ENCODE assay signal across 24 mouse cellular contexts in genomic region chr2:28611407-28611787, GRCm38 (mm10). TPM values are rescaled to one million over a fixed set of nuclear protein-coding genes. Genes with fewer than 3 reads are reported as not detected.
A peak's percentile ranks its signal among the peaks of the same experiment; 100 is the strongest.
DNase-seq lines count a peak whose midpoint lies in the region; ATAC-seq and TF ChIP-seq lines count a peak whose summit lies in the region.
"Had no signal": no experiment of that assay in that cellular context is flagged by ENCODE, and none has a peak within 500 bp of the region (broad histone marks: within the 10 kb centered on the region; RNA-seq: fewer than 3 reads in every experiment).

No protein-coding gene starts in this region.

- peaks cover 20% of the 10 kb centered on the region for H3K4me1 ChIP-seq in midbrain, embryonic 10.5 days
- H3K4me1 ChIP-seq in midbrain, postnatal 0 days (ENCODE audit: insufficient read depth, low read length), result no peaks in the 10 kb centered on the region
- peaks cover 58% of the 10 kb centered on the region for H3K4me1 ChIP-seq in liver, embryonic 11.5 days (replicated peaks; ENCODE audit: control insufficient read depth, insufficient read depth, low read length)
- H3K4me1 ChIP-seq in liver, postnatal 0 days (ENCODE audit: insufficient read depth), result peaks cover 20% of the 10 kb centered on the region
- H3K4me1 ChIP-seq: forebrain, embryonic 12.5 days had no signal

- no peak overlapping the region for H3K4me3 ChIP-seq in midbrain, embryonic 10.5 days
- no peak overlapping the region for H3K4me3 ChIP-seq in midbrain, postnatal 0 days (ENCODE audit: low read depth, low read length)
- no peak overlapping the region for H3K4me3 ChIP-seq in liver, embryonic 11.5 days (ENCODE audit: low read depth, low read length)
- no peak overlapping the region for H3K4me3 ChIP-seq in liver, postnatal 0 days (ENCODE audit: low read depth, low read length)
- H3K4me3 ChIP-seq: embryonic facial prominence, embryonic 12.5 days; forebrain, embryonic 12.5 days; gastrocnemius, adult 2 months; heart, embryonic 10.5 days had no signal

- 0 out of 2 replicates have a peak, but pooled peaks cover 4% of the 10 kb centered on the region for H3K27me3 ChIP-seq in midbrain, embryonic 10.5 days (ENCODE audit: low read depth, poor library complexity, severe bottlenecking)
- no peaks in the 10 kb centered on the region for H3K27me3 ChIP-seq in midbrain, postnatal 0 days (ENCODE audit: insufficient read depth, low read length)
- no peaks in the 10 kb centered on the region for H3K27me3 ChIP-seq in liver, embryonic 11.5 days (replicated peaks; ENCODE audit: control insufficient read depth, insufficient read depth, low read length)
- H3K27me3 ChIP-seq in liver, postnatal 0 days (ENCODE audit: insufficient read depth, low read length), result no peaks in the 10 kb centered on the region
- H3K27me3 ChIP-seq: embryonic facial prominence, embryonic 12.5 days; Patski had no signal

- no peaks in the 10 kb centered on the region for H3K36me3 ChIP-seq in midbrain, embryonic 10.5 days
- peaks cover 8% of the 10 kb centered on the region; the same call in 1 of the 2 replicates for H3K36me3 ChIP-seq in midbrain, postnatal 0 days (ENCODE audit: insufficient read depth, low read length)
- H3K36me3 ChIP-seq in liver, embryonic 11.5 days (ENCODE audit: control insufficient read depth, insufficient read depth, low read length), result peaks cover 25% of the 10 kb centered on the region
- peaks cover 52% of the 10 kb centered on the region for H3K36me3 ChIP-seq in liver, postnatal 0 days (replicated peaks; ENCODE audit: insufficient read depth, low read length)
- H3K36me3 ChIP-seq: embryonic facial prominence, embryonic 12.5 days; forebrain, embryonic 12.5 days; heart, embryonic 10.5 days had no signal

- H3K9ac ChIP-seq in midbrain, postnatal 0 days (replicated peaks; ENCODE audit: low read length, poor library complexity, severe bottlenecking), result no peak overlapping the region
- H3K9ac ChIP-seq in liver, embryonic 11.5 days (ENCODE audit: low read depth, low read length), result no peak overlapping the region
- no peak overlapping the region for H3K9ac ChIP-seq in liver, postnatal 0 days (replicated peaks)
- H3K9ac ChIP-seq: embryonic facial prominence, embryonic 12.5 days; forebrain, embryonic 12.5 days; forebrain, postnatal 0 days had no signal

- intact Hi-C loops in heart, postnatal 25 days (cut with DNase I), result no loop called here

- H3K9me3 ChIP-seq in midbrain, embryonic 10.5 days (replicated peaks), result no peaks in the 10 kb centered on the region
- no peaks in the 10 kb centered on the region for H3K9me3 ChIP-seq in midbrain, postnatal 0 days (ENCODE audit: low read length)
- no peaks in the 10 kb centered on the region for H3K9me3 ChIP-seq in liver, embryonic 11.5 days (ENCODE audit: control insufficient read depth, low read length)
- no peaks in the 10 kb centered on the region for H3K9me3 ChIP-seq in liver, postnatal 0 days (ENCODE audit: low read length)
- H3K9me3 ChIP-seq: embryonic facial prominence, embryonic 12.5 days; forebrain, embryonic 12.5 days; heart, embryonic 10.5 days had no signal

- no peak for TF ChIP-seq CTCF in midbrain, postnatal 0 days (IDR thresholded peaks at IDR 0.05)
- no peak for TF ChIP-seq CTCF in liver, postnatal 0 days (IDR thresholded peaks at IDR 0.05; ENCODE audit: low read depth)

- H3K27ac ChIP-seq in midbrain, embryonic 10.5 days (replicated peaks), result peak overlapping the region; percentile 57; the same call in 1 of the 2 replicates
- H3K27ac ChIP-seq in midbrain, postnatal 0 days (ENCODE audit: low read depth, low read length), result no peak overlapping the region
- H3K27ac ChIP-seq in liver, embryonic 11.5 days (ENCODE audit: low read depth, low read length), result peak overlapping the region; percentile 44; the same call in 1 of the 2 replicates
- 0 out of 2 replicates have a peak overlapping the region, but pooled peaks have one; percentile 22 for H3K27ac ChIP-seq in liver, postnatal 0 days (ENCODE audit: low read depth)
- H3K27ac ChIP-seq: embryonic facial prominence, embryonic 12.5 days; forebrain, embryonic 12.5 days; gastrocnemius, adult 2 months; heart, embryonic 10.5 days had no signal

- H3K4me2 ChIP-seq in midbrain, postnatal 0 days (ENCODE audit: low read depth, low read length, poor library complexity, severe bottlenecking), result no peak overlapping the region
- no peak overlapping the region for H3K4me2 ChIP-seq in liver, embryonic 11.5 days
- H3K4me2 ChIP-seq in liver, postnatal 0 days (ENCODE audit: low read depth, low read length), result no peak overlapping the region
- H3K4me2 ChIP-seq: embryonic facial prominence, embryonic 12.5 days; forebrain, embryonic 12.5 days had no signal

- no peak for DNase-seq in midbrain, embryonic 10.5 days (ENCODE audit: low spot score)
- no peak for DNase-seq in midbrain, postnatal 0 days (ENCODE audit: low spot score)
- no peak for DNase-seq in liver, embryonic 11.5 days (ENCODE audit: low spot score)
- DNase-seq in liver, postnatal 0 days, result no peak
- no peak for DNase-seq in heart, postnatal 25 days (ENCODE audit: low spot score)
- DNase-seq in kidney, postnatal 25 days, result no peak
- DNase-seq: adrenal gland, postnatal 14 days; gastrocnemius, adult 2 months; gastrocnemius, postnatal 25 days; heart, adult 18-20 months; heart, postnatal 14 days had no signal

- no peak for ATAC-seq in midbrain, postnatal 0 days (ENCODE audit: low FRiP score)
- ATAC-seq in liver, embryonic 11.5 days (replicated peaks; ENCODE audit: low FRiP score), result no peak
- ATAC-seq in liver, postnatal 0 days, result no peak
- ATAC-seq: activated CD4-positive, CD25-positive, alpha-beta regulatory T cell, adult 4 months; forebrain, postnatal 0 days; hindbrain, embryonic 16.5 days; inflammation-experienced regulatory T-cells, adult 6 months; Patski had no signal

- 88% methylated on average over 17 of the region's 17 CpGs for WGBS in midbrain, embryonic 10.5 days
- WGBS in midbrain, postnatal 0 days, result 85% methylated on average over 17 of the region's 17 CpGs
- 88% methylated on average over 17 of the region's 17 CpGs for WGBS in liver, embryonic 11.5 days
- 85% methylated on average over 17 of the region's 17 CpGs for WGBS in liver, postnatal 0 days (ENCODE audit: insufficient replicate concordance)

- TF ChIP-seq EP300 in liver, postnatal 0 days (IDR thresholded peaks at IDR 0.05; ENCODE audit: low read depth), result no peak

RNA-seq across cellular contexts. Expression of gene Gfi1b, which starts 10.4 kb away (rescaled TPM):
- 4.3 and 4.5 TPM in 2 replicates for polyA plus RNA-seq in midbrain, embryonic 10.5 days (2016; fragmentation: Nextera tagmentation; extraction: Ambion mirVana)
- total RNA-seq in midbrain, postnatal 0 days (2014; rRNA removed), result not detected in 2 replicates
- polyA plus RNA-seq in midbrain, postnatal 0 days (2015; fragmentation: Nextera tagmentation; extraction: Ambion mirVana), result not detected in 2 replicates
- polyA plus RNA-seq in liver, embryonic 11.5 days (2014; fragmentation: Nextera tagmentation; extraction: Ambion mirVana), result 143 and 151 TPM in 2 replicates
- polyA plus RNA-seq in liver, postnatal 0 days (2015; fragmentation: Nextera tagmentation; extraction: Ambion mirVana), result 48.9 and 52.2 TPM in 2 replicates
- not detected for total RNA-seq in heart, postnatal 25 days (2021)
- total RNA-seq: adrenal gland, adult 18-20 months; forebrain, postnatal 0 days; gastrocnemius, adult 2 months; gastrocnemius, postnatal 25 days; heart, adult 18-20 months; heart, postnatal 14 days had no signal
- polyA plus RNA-seq: cortical plate, adult 2 months; forebrain, postnatal 0 days; hindbrain, embryonic 16.5 days; inflammation-experienced regulatory T-cells, adult 6 months; Patski had no signal

RNA-seq across cellular contexts. Expression of gene Gtf3c5, which starts 27.8 kb away (rescaled TPM):
- polyA plus RNA-seq in midbrain, embryonic 10.5 days (2016; fragmentation: Nextera tagmentation; extraction: Ambion mirVana), result 58.1 and 61.3 TPM in 2 replicates
- 23.3 and 26.7 TPM in 2 replicates for total RNA-seq in midbrain, postnatal 0 days (2014; rRNA removed)
- 29.3 and 33.5 TPM in 2 replicates for polyA plus RNA-seq in midbrain, postnatal 0 days (2015; fragmentation: Nextera tagmentation; extraction: Ambion mirVana)
- 30.8 and 32.9 TPM in 2 replicates for polyA plus RNA-seq in liver, embryonic 11.5 days (2014; fragmentation: Nextera tagmentation; extraction: Ambion mirVana)
- polyA plus RNA-seq in liver, postnatal 0 days (2015; fragmentation: Nextera tagmentation; extraction: Ambion mirVana), result 4.5 and 5.8 TPM in 2 replicates
- 10 to 100 TPM; 11.5 to 11.6 TPM for total RNA-seq in heart, postnatal 25 days (2021)

RNA-seq across cellular contexts. Expression of gene Tsc1, which starts 29.6 kb away (rescaled TPM):
- 21.7 and 25.7 TPM in 2 replicates for polyA plus RNA-seq in midbrain, embryonic 10.5 days (2016; fragmentation: Nextera tagmentation; extraction: Ambion mirVana)
- total RNA-seq in midbrain, postnatal 0 days (2014; rRNA removed), result 41.3 and 42.9 TPM in 2 replicates
- 19.5 and 22.9 TPM in 2 replicates for polyA plus RNA-seq in midbrain, postnatal 0 days (2015; fragmentation: Nextera tagmentation; extraction: Ambion mirVana)
- 20.7 and 21.3 TPM in 2 replicates for polyA plus RNA-seq in liver, embryonic 11.5 days (2014; fragmentation: Nextera tagmentation; extraction: Ambion mirVana)
- polyA plus RNA-seq in liver, postnatal 0 days (2015; fragmentation: Nextera tagmentation; extraction: Ambion mirVana), result 3.7 TPM in 2 replicates
- 10 to 100 TPM; 23.5 to 24.7 TPM for total RNA-seq in heart, postnatal 25 days (2021)

RNA-seq across cellular contexts. Expression of gene Cel, which starts 48.2 kb away (rescaled TPM):
- not detected in 2 replicates for polyA plus RNA-seq in midbrain, embryonic 10.5 days (2016; fragmentation: Nextera tagmentation; extraction: Ambion mirVana)
- not detected in 2 replicates for total RNA-seq in midbrain, postnatal 0 days (2014; rRNA removed)
- polyA plus RNA-seq in midbrain, postnatal 0 days (2015; fragmentation: Nextera tagmentation; extraction: Ambion mirVana), result not detected in 2 replicates
- polyA plus RNA-seq in liver, embryonic 11.5 days (2014; fragmentation: Nextera tagmentation; extraction: Ambion mirVana), result not detected in 2 replicates
- 4.7 TPM in 1 of 2 replicates, not detected in the other for polyA plus RNA-seq in liver, postnatal 0 days (2015; fragmentation: Nextera tagmentation; extraction: Ambion mirVana)
- total RNA-seq in heart, postnatal 25 days (2021), result not detected
- total RNA-seq: adrenal gland, adult 18-20 months; forebrain, postnatal 0 days; gastrocnemius, adult 2 months; gastrocnemius, postnatal 25 days; heart, adult 18-20 months; heart, postnatal 14 days; MEL had no signal
- polyA plus RNA-seq: activated CD4-positive, CD25-positive, alpha-beta regulatory T cell, adult 4 months; embryonic facial prominence, embryonic 12.5 days; forebrain, embryonic 12.5 days; forebrain, postnatal 0 days; heart, embryonic 10.5 days; heart, embryonic 14.5 days; hindbrain, embryonic 11.5 days; hindbrain, embryonic 16.5 days; inflammation-experienced regulatory T-cells, adult 6 months; Patski had no signal
